Mouse (Mus musculus) myocyte (in vitro differentiated cells): ENCODE results near the gene Lamb3.

Experiments used
- CEBPB ChIP-seq: IDR thresholded peaks from 2 replicates; pipeline ENCODE4 v1.6.1; 2011; ENCODE audit warnings: mild to moderate bottlenecking, moderate library complexity; ENCODE audit not compliant: poor library complexity, insufficient read depth, severe bottlenecking
- E2F4 ChIP-seq: IDR thresholded peaks from one replicate; pipeline ENCODE4 v1.6.1; 2011; ENCODE audit warnings: mild to moderate bottlenecking, control low read depth, moderate library complexity; ENCODE audit not compliant: insufficient read depth
- MAX ChIP-seq: IDR thresholded peaks from one replicate; pipeline ENCODE4 v1.6.1; 2011; ENCODE audit warnings: low read depth, mild to moderate bottlenecking, control low read depth
- MYOD1 ChIP-seq, 3 experiments: IDR thresholded peaks; one replicate each; pipeline ENCODE4 v1.6.1; 2011; ENCODE audit warnings: control low read depth in 2 of 3, low read depth in 2 of 3, mild to moderate bottlenecking in 2 of 3, moderate library complexity in 1 of 3; ENCODE audit not compliant: insufficient read length in 2 of 3, control insufficient read depth in 1 of 3
- POLR2A ChIP-seq: IDR thresholded peaks from one replicate; pipeline ENCODE4 v1.6.1; 2011; ENCODE audit warnings: low read depth, mild to moderate bottlenecking, control low read depth, moderate library complexity; ENCODE audit not compliant: insufficient read length
- POLR2AphosphoS2 ChIP-seq: IDR thresholded peaks from one replicate; pipeline ENCODE4 v1.6.1; 2011; ENCODE audit warnings: low read depth, control low read depth; ENCODE audit not compliant: insufficient read length
- TCF12 ChIP-seq: IDR thresholded peaks from one replicate; pipeline ENCODE4 v1.6.1; 2011; ENCODE audit warnings: mild to moderate bottlenecking, control low read depth; ENCODE audit not compliant: poor library complexity, insufficient read depth, severe bottlenecking
- USF1 ChIP-seq: IDR thresholded peaks from one replicate; pipeline ENCODE4 v1.6.1; 2011; ENCODE audit warnings: low read depth, mild to moderate bottlenecking, control low read depth, moderate library complexity

GRCm38 (mm10) chr1:193208178-193208577 is 679 bp downstream of the Lamb3 start:
- TF ChIP-seq CEBPB (no peak), E2F4 (no peak), POLR2A (no peak), MAX (no peak), POLR2AphosphoS2 (no peak), TCF12 (no peak), USF1 (no peak), MYOD1 (IDR thresholded peaks at IDR 0.05; ENCODE audit: control insufficient read depth in 1 of 3, insufficient read length in 2 of 3, low read depth in 2 of 3) (no peak)
